In genomic region chr10:121759095-121759494, GRCm38 (mm10) we compare ENCODE assay signal across 13 mouse cellular contexts. TPM values are rescaled to one million over a fixed set of nuclear protein-coding genes. Genes with fewer than 3 reads are reported as not detected.
DNase-seq lines count a peak whose midpoint lies in the region; ATAC-seq and TF ChIP-seq lines count a peak whose summit lies in the region.
"Had no signal": no experiment of that assay in that cellular context is flagged by ENCODE, and none has a peak within 500 bp of the region (broad histone marks: within the 10 kb centered on the region; RNA-seq: fewer than 3 reads in every experiment).

No protein-coding gene starts in this region.

- H3K4me2 ChIP-seq in lung, embryonic 14.5 days: no peak overlapping the region
- H3K4me2 ChIP-seq: embryonic facial prominence, embryonic 13.5 days; heart, embryonic 13.5 days had no signal

- no peaks in the 10 kb centered on the region for H3K9me3 ChIP-seq in lung, embryonic 14.5 days (ENCODE audit: low read depth, low read length)
- H3K9me3 ChIP-seq: embryonic facial prominence, embryonic 13.5 days; heart, embryonic 13.5 days had no signal

- intact Hi-C loops in gastrocnemius, adult 2 months (cut with DNase I): no loop called here
- intact Hi-C loops in gastrocnemius, postnatal 14 days (cut with DNase I; ENCODE audit: low total_unique reads): no loop called here

- 0 out of 2 replicates have a peak, but pooled peaks cover 3% of the 10 kb centered on the region for H3K4me1 ChIP-seq in lung, embryonic 14.5 days (ENCODE audit: insufficient read depth)
- H3K4me1 ChIP-seq: embryonic facial prominence, embryonic 13.5 days; heart, embryonic 13.5 days had no signal

- no peak overlapping the region for H3K27ac ChIP-seq in gastrocnemius, adult 2 months
- no peak overlapping the region for H3K27ac ChIP-seq in lung, embryonic 14.5 days (ENCODE audit: low read depth)
- H3K27ac ChIP-seq: embryonic facial prominence, embryonic 13.5 days; heart, embryonic 13.5 days had no signal

- no peak overlapping the region for H3K9ac ChIP-seq in lung, embryonic 14.5 days
- H3K9ac ChIP-seq: embryonic facial prominence, embryonic 13.5 days; heart, embryonic 13.5 days had no signal

- in situ Hi-C loops in Patski (cut with MboI; ENCODE audit: low pct_unique_long_range_greater_than_20kb): no loop called here

- POLR2A ChIA-PET in Patski (lab: Charles Lee): interaction anchor here (0.9 kb wide), 1 partner anchor 31 kb away, joined by 4 read pairs; no protein-coding TSS in a partner anchor

- ATAC-seq in lung, embryonic 14.5 days (ENCODE audit: insufficient read depth): no peak
- ATAC-seq in Patski: no peak
- ATAC-seq in megakaryocyte, adult 5-6 weeks (ENCODE audit: poor library complexity, severe bottlenecking): peak; percentile 45; the same call in 1 of the 2 replicates

- CTCF ChIA-PET in Patski (lab: Charles Lee): interaction anchor here (1.1 to 4.0 kb wide), 2 partner anchors 30 to 294 kb away, joined by 4 to 17 read pairs; no protein-coding TSS in a partner anchor

- WGBS in lung, embryonic 14.5 days: 46% methylated on average over 8 of the region's 8 CpGs

- H3K27me3 ChIP-seq in lung, embryonic 14.5 days (ENCODE audit: insufficient read depth, low read length): no peaks in the 10 kb centered on the region
- no peaks in the 10 kb centered on the region for H3K27me3 ChIP-seq in Patski
- H3K27me3 ChIP-seq: embryonic facial prominence, embryonic 13.5 days; heart, embryonic 13.5 days had no signal

- DNase-seq in gastrocnemius, adult 2 months: no peak
- DNase-seq in gastrocnemius, postnatal 14 days: no peak
- DNase-seq in lung, embryonic 14.5 days: peak; percentile 26
- DNase-seq in lung, postnatal 25 days (ENCODE audit: low spot score): no peak
- DNase-seq in Patski (ENCODE audit: low read depth, low spot score): no peak
- no peak for DNase-seq in T-cell, adult 2 months (ENCODE audit: low spot score)
- no peak for DNase-seq in ovary, postnatal 10 days (ENCODE audit: low spot score)
- DNase-seq: adrenal gland, adult 2 months; cerebellum, adult 11 months; layer of hippocampus, adult 9-11 months had no signal

- TF ChIP-seq CTCF in gastrocnemius, adult 2 months (IDR thresholded peaks at IDR 0.05): peak; percentile 51
- peak; percentile 35; the same call in 1 of the 2 replicates for TF ChIP-seq CTCF in lung, embryonic 14.5 days (IDR thresholded peaks at IDR 0.05; ENCODE audit: low read depth)
- peak; percentile 54 for TF ChIP-seq CTCF in Patski (IDR thresholded peaks at IDR 0.05)

- no peak overlapping the region for H3K4me3 ChIP-seq in gastrocnemius, adult 2 months
- no peak overlapping the region for H3K4me3 ChIP-seq in lung, embryonic 14.5 days (ENCODE audit: low read depth, low read length)
- H3K4me3 ChIP-seq: embryonic facial prominence, embryonic 13.5 days; heart, embryonic 13.5 days had no signal

- H3K36me3 ChIP-seq in lung, embryonic 14.5 days (ENCODE audit: insufficient read depth): no peaks in the 10 kb centered on the region
- H3K36me3 ChIP-seq: embryonic facial prominence, embryonic 13.5 days; heart, embryonic 13.5 days had no signal

RNA-seq across cellular contexts. Expression of gene BC048403, which starts 19.4 kb away (rescaled TPM):
- 1 to 10 TPM; 1.5 to 2.0 TPM for total RNA-seq in gastrocnemius, adult 2 months (2021)
- 1 to 10 TPM; 1.4 to 2.0 TPM for total RNA-seq in gastrocnemius, postnatal 14 days (2021)
- polyA plus RNA-seq in lung, embryonic 14.5 days (2014; fragmentation: Nextera tagmentation; extraction: Ambion mirVana): 3.4 and 4.3 TPM in 2 replicates
- polyA plus RNA-seq in Patski (2021): 7.0 TPM
- total RNA-seq in megakaryocyte, adult 5-6 weeks (2015): 7.0 and 8.5 TPM in 2 replicates
- total RNA-seq in megakaryocyte, adult 5-6 weeks (2017): 1.1 and 2.7 TPM in 2 replicates
